Mouse (Mus musculus) embryo, embryonic 11.5 days (tissue): ENCODE data around the gene Gm6502.
"Not testable (repeated sequence)": the region's sequence is repeated elsewhere in the genome, so short reads cannot be mapped to it uniquely, and the experiment has no call there.

Experiments
- DNase-seq: peaks from one replicate; pipeline ENCODE4 v3.0.0-alpha.2; 2012; ENCODE audit warnings: low read depth, low spot score

Gm6502 gene

DNA sequence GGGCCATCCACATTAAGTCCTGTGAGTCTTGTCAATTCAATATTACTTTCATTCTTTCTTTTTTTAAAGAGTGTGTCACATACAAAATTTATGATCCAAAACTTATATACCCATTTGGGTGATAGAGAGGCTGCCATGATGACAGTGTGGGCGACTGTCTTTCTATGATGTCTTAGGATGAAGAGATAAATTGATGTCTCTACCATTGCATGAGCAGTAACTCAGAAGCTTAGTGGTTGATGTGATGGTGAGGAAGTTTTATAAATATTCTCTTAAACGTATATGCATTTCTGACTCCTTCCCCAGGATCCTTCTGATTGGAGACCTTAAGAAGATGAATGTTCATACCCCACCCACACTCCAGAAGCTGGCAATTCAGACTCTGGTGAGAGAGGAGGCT, at the start of gene Gm6502:
TSS of gene Gm6502 (plus strand) at position 301 of the 400 bp plus-strand sequence.
- not testable (repeated sequence) for DNase-seq

DNA sequence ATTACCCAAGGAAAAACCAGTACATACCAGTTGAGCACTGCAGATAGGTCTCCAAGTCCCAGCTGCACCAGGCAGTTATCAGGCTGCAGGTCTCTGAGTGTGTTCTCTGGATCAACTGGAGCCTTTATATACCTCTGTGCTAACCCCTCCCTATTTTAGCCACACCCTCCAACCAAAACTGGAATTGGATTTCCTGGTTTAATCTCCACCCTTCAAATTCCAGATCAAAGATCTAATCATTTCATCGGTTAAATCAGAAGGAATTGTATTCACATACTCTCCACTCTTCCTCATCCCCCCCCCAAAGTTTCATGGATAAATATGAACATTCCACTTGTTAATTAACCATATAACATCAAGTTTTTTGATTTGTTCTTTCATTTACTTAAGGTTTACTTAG, 7.5 kb upstream of the Gm6502 start, which contains the start of gene A430089I19Rik:
TSS of gene A430089I19Rik (minus strand) at position 101 of the 400 bp plus-strand sequence.
- not testable (repeated sequence) for DNase-seq

DNA sequence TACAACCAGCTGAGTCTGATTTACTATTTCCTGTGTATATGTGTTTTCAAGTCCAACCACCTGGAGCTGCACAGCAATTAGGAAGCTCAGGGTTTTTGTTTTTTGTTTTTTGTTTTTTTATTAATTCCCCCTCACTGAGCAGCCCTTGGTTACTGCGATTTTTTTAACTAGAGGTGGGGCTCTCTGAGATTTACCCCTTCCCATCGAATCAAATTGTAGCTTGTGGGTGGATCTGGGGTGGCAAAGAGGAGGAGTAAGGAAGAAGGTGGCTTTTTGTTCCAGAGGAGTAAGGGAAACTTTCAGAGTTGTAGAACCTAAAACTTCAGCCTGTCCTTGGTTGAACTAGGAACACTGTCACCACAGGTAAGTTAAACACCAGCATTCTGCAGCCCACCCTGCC, 25.2 kb downstream of the Gm6502 start, which contains the start of gene AA792892:
TSS of gene AA792892 (plus strand) at position 301 of the 400 bp plus-strand sequence.
- not testable (repeated sequence) for DNase-seq
